Mouse (Mus musculus) heart, postnatal 0 days (tissue): ENCODE data around the gene Gm17268.

Experiments used
- CTCF ChIP-seq: IDR thresholded peaks from 2 replicates; pipeline ENCODE4 v1.5.1; 2016; ENCODE audit warnings: antibody characterized with exemption, control low read depth, low read depth
- EP300 ChIP-seq: IDR thresholded peaks from 2 replicates; pipeline ENCODE4 v1.6.1; 2016; ENCODE audit warnings: antibody characterized with exemption, low read depth

- TF ChIP-seq CTCF (no peak), EP300 (no peak)
These were observed 42.5 kb upstream of the Gm17268 start for GRCm38 (mm10) chr11:82080865-82081264.
